Mouse (Mus musculus) hindbrain, embryonic 15.5 days (tissue): ENCODE measurements around the gene Psmc1. TPM values are rescaled to one million over a fixed set of nuclear protein-coding genes. Genes with fewer than 3 reads are reported as not detected.
A peak's percentile ranks its signal among the peaks of the same experiment; 100 is the strongest.

Source experiments
- ATAC-seq: fragments of 200-750 bp; cut with Nextera tagmentation; 2 replicates; pipeline ENCODE4 v1.8.0; 2017; ENCODE audit warnings: low read depth, moderate number of reproducible peaks, moderate TSS enrichment; ENCODE audit not compliant: low FRiP score
- H3K27ac ChIP-seq: fragments of 300-500 bp; sonication (generic); replicated peaks from 2 replicates; pipeline ENCODE4 v1.5.1; 2015; ENCODE audit warnings: mild to moderate bottlenecking, inconsistent platforms
- H3K27me3 ChIP-seq: fragments of 300-500 bp; sonication (generic); 2 replicates; pipeline ENCODE4 v1.6.1; 2015; ENCODE audit warnings: control low read depth, inconsistent platforms
- H3K36me3 ChIP-seq: fragments of 300-500 bp; sonication (generic); 2 replicates; pipeline ENCODE4 v1.6.1; 2015; ENCODE audit warnings: control low read depth, inconsistent platforms
- H3K4me1 ChIP-seq: fragments of 300-500 bp; sonication (generic); replicated peaks from 2 replicates; pipeline ENCODE4 v1.6.1; 2015; ENCODE audit warnings: control low read depth, inconsistent platforms
- H3K4me2 ChIP-seq: fragments of 300-500 bp; sonication (generic); 2 replicates; pipeline ENCODE4 v1.6.1; 2015; ENCODE audit warnings: moderate library complexity, mild to moderate bottlenecking, inconsistent platforms
- H3K4me3 ChIP-seq: fragments of 300-500 bp; sonication (generic); 2 replicates; pipeline ENCODE4 v1.5.1; 2015; ENCODE audit warnings: mild to moderate bottlenecking, inconsistent platforms
- H3K9ac ChIP-seq: fragments of 300-500 bp; sonication (generic); 2 replicates; pipeline ENCODE4 v1.6.1; 2015; ENCODE audit warnings: inconsistent platforms
- H3K9me3 ChIP-seq: fragments of 300-500 bp; sonication (generic); 2 replicates; pipeline ENCODE4 v1.6.1; 2016; ENCODE audit warnings: control low read depth, inconsistent platforms
- WGBS: fragments of 180-500 bp; shearing (Covaris S2); methylation state at CpG from one replicate; pipeline ENCODE4 v1.1.7; 2015; 5-methylcytosine and 5-hydroxymethylcytosine counted together
- polyA plus RNA-seq: library from polyadenylated mRNA; unstranded; fragments of >200 nt; fragmentation: Nextera tagmentation; extraction: Ambion mirVana; gene quantifications from 2 replicates; pipeline ENCODE4 v1.2.1, GENCODE M21; 2015

The Psmc1 gene
- polyA plus RNA-seq, 1 experiment from 2014 or later: 274 TPM

DNA sequence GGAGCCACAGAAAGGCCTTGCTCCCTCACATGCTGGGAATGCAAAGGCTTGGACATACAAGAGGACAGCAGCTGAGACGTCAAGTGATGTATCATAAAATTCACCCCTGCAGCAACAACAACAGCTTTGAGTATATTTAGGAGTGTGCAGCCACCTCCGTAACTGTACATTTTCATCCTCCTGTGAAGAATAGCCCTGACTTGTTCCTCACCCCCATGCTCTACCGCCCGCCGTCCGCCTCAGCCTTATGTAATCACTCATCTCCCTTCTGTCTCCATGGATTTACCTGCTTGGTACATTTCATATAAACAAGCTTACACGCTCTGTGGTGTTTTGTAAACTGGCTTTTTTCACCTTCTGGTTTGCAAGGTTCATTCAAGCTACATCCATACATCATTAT is 42.5 kb downstream of the Psmc1 start:
- H3K4me2 ChIP-seq: no peak overlapping the region
- 89% methylated on average over 7 of the region's 7 CpGs for WGBS
- no peaks in the 10 kb centered on the region for H3K9me3 ChIP-seq
- H3K36me3 ChIP-seq: peaks cover 21% of the 10 kb centered on the region
- ATAC-seq: no peak
- H3K4me1 ChIP-seq: no peaks in the 10 kb centered on the region
- no peak overlapping the region for H3K27ac ChIP-seq
- no peaks in the 10 kb centered on the region for H3K27me3 ChIP-seq
- H3K4me3 ChIP-seq: no peak overlapping the region
- no peak overlapping the region for H3K9ac ChIP-seq

DNA sequence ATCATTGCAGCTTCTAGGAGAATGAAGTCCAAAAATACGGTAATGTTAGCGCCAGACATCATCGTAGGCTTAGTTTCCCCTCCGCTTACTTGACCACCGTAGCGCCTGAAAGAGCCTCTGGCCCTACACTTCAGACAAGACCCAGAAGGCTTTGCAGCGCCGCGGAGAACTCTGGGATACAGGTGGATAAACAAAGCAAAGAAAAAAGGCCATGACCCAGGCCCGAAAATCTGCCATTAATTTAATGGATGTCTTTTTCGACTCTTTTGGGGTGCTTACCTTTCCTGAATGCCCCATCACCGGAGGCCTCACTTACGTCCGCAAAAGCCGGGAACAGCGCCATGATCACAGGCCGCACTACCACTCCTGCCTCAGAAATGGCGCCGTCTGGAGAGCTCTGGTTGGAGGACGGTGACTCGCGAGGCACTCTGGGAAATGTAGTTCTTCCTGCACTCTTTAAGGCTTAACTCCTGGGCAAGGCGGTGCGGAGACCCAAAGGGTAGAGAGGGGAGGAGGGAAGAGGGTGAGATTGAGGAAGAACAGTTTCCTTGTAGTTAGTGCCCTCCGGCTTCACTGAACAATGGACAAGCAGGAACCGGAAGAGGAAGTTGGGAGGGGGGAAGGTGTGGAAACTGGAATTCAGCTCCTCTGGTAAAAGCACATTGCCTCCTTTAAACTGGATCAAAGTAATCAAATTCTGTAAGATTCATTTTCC is 49.5 kb downstream of the Psmc1 start, which contains the start of gene Nrde2:
TSS of gene Nrde2 (minus strand) at position 393 of the 715 bp plus-strand sequence.
- peak; percentile 99 for ATAC-seq
- Histone ChIP-seq H3K4me3 (peak within 1 kb of the TSS; percentile 58), H3K27ac (peak within 1 kb of the TSS; percentile 81), H3K9ac (peak within 1 kb of the TSS; percentile 65), H3K36me3 (no peaks in the 10 kb centered on the region), H3K9me3 (no peaks in the 10 kb centered on the region), H3K4me1 (peaks cover 13% of the 10 kb centered on the region), H3K4me2 (peak within 1 kb of the TSS; percentile 64), H3K27me3 (no peaks in the 10 kb centered on the region)
- 0% methylated on average over 26 of the region's 26 CpGs for WGBS

DNA sequence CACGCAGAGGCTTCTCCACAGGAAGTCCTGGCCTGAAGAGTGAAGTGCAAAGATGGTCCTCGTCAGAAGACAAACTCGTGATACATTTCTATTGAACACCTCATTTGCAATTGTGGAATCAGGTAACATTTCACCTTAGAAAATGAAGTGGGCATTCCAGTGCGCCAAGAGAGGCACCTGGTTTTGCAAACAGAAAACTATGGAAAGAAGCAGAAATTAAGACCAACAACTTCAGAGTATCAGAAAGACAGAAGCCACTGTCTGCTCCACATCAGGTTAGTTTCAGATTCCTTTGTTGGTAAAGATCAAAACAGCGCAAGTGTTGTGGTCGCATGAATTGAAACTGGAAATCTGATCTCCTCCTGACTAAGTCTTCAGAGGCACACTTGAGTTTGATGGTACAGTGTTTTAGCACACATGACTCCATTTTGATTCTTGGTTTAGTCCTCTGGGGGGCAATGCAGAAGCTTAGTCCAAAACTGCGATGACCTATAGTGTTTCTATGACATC is 55.1 kb downstream of the Psmc1 start:
- no peak overlapping the region for H3K4me3 ChIP-seq
- H3K9me3 ChIP-seq: no peaks in the 10 kb centered on the region
- peaks cover 18% of the 10 kb centered on the region for H3K4me1 ChIP-seq
- H3K4me2 ChIP-seq: no peak overlapping the region
- no peak for ATAC-seq
- no peaks in the 10 kb centered on the region for H3K36me3 ChIP-seq
- no peak overlapping the region for H3K9ac ChIP-seq
- no peak overlapping the region for H3K27ac ChIP-seq
- WGBS: 74% methylated on average over 7 of the region's 7 CpGs
- H3K27me3 ChIP-seq: no peaks in the 10 kb centered on the region

DNA sequence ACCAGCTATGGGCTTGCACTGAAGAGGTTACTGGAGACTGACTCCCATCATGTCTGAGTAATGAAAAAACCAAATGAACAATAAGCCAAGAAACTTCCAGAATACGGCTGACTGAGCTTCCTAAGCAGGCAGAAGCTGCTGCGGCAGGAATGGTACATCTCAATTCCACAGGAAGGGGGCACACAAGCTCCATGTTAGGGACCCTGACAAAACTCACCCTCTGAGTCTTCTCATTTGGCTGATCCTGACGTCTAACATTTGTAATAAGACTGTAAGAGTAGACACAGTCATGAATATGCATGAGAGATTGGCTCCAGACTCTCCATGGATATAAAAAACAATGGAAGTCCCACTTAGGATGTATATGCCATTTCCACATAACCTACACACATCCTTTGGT is 56.2 kb downstream of the Psmc1 start:
- Histone ChIP-seq H3K4me2 (no peak overlapping the region), H3K27me3 (no peaks in the 10 kb centered on the region), H3K4me1 (peaks cover 18% of the 10 kb centered on the region), H3K36me3 (no peaks in the 10 kb centered on the region), H3K27ac (peak overlapping the region; percentile 59; the same call in 1 of the 2 replicates), H3K9me3 (no peaks in the 10 kb centered on the region), H3K9ac (no peak overlapping the region), H3K4me3 (no peak overlapping the region)
- peak; percentile 81 for ATAC-seq
- 12% methylated on average over 3 of the region's 3 CpGs for WGBS

DNA sequence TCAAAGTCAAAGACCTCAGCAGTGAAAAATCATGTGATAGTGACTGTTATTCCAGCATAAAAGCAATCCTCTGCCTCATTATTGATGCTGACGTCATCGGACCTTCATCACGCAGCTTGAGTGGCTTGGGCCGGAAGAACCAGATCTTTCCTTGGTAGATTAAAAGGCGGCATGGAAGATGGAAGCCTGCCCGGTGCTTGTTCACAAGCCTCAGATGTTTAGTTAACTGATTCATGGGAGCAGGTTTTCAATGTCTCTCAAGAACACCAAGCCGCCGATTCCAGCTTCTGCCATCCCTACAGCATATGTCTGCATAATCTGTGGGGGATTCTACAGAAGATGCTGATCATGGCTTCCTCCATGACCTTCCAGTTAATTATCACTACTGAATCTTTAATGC is 57.0 kb downstream of the Psmc1 start:
- Histone ChIP-seq H3K4me2 (no peak overlapping the region), H3K27me3 (no peaks in the 10 kb centered on the region), H3K27ac (peak overlapping the region; percentile 59; the same call in 1 of the 2 replicates), H3K4me3 (no peak overlapping the region), H3K9ac (no peak overlapping the region), H3K9me3 (no peaks in the 10 kb centered on the region), H3K36me3 (no peaks in the 10 kb centered on the region), H3K4me1 (peaks cover 18% of the 10 kb centered on the region)
- no peak for ATAC-seq
- WGBS: 63% methylated on average over 8 of the region's 8 CpGs

DNA sequence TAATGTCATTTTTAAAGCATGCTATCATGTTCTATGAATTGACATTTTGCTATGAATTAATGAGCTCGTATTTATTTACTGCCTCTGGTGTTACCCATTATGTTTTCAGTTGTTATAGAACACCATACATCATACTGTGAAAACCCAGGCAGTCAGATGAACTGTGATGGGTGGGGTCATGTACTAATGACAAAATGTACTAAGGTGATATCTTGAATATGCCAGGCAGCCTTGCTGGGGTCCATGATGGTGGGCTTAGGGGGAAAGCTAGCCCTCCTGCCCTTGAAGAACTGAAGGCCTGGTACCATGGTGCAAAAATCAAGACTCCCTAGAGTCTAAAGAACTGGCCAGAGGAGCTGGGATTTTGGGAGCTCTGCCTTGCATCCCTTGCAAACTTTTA is 57.5 kb downstream of the Psmc1 start:
- Histone ChIP-seq H3K36me3 (no peaks in the 10 kb centered on the region), H3K9me3 (no peaks in the 10 kb centered on the region), H3K4me2 (no peak overlapping the region; the same call in 1 of the 2 replicates), H3K4me3 (no peak overlapping the region), H3K9ac (no peak overlapping the region), H3K27ac (peak overlapping the region; percentile 70), H3K4me1 (peaks cover 18% of the 10 kb centered on the region), H3K27me3 (no peaks in the 10 kb centered on the region)
- no peak for ATAC-seq
- 84% methylated on average over 1 of the region's 1 CpGs for WGBS

DNA sequence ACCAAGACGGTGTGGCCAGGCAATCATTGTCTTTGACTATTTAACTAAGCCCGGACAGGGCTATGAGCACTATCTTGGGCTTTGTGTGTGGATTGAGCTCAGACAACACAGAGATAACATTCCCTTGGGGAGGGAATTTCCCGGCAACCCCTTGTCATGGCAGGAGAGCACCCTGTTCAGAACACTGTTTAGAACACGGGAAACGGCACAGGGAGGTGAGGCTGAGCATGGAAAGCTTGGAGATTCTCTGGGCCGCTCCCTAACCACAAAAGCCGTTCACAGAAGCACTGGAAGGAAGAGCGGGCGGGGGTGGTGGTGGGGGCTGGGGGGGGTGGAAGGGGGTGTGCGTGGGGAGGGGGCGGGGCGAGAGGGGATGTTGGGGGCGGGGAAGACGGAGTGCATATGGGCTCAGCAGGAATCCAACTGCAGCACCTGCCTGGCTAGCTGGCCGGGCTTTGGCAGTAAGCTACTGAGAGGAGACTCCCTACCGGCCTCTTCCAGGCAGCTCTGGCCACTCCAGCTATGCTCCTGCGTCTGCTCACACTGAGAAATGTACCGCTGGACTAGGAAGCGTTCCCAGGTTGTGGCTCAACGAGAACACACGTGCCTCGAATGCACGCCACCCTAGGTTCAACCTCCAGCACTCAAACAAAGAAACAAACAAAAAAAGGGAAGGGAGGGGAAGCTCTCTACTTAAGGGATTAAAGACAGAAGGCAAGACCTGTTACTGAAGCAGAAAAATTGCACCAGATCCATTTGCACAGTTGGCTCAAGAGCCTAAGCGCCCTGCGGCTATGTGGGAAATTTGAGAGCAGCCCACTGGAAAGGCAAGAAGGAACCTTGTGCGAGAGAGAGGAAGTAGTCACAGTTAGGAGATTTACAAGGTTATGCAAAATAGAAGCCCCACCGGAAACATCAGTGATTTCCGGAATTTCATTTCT is 58.2 kb downstream of the Psmc1 start:
- Histone ChIP-seq H3K4me1 (peaks cover 18% of the 10 kb centered on the region), H3K27ac (peak overlapping the region; percentile 70), H3K4me3 (peak overlapping the region; percentile 18; the same call in 1 of the 2 replicates), H3K9me3 (no peaks in the 10 kb centered on the region), H3K36me3 (no peaks in the 10 kb centered on the region), H3K9ac (peak overlapping the region; percentile 14; the same call in 1 of the 2 replicates), H3K27me3 (no peaks in the 10 kb centered on the region), H3K4me2 (peak overlapping the region; percentile 47)
- peak; percentile 80 for ATAC-seq
- WGBS: 12% methylated on average over 28 of the region's 28 CpGs

DNA sequence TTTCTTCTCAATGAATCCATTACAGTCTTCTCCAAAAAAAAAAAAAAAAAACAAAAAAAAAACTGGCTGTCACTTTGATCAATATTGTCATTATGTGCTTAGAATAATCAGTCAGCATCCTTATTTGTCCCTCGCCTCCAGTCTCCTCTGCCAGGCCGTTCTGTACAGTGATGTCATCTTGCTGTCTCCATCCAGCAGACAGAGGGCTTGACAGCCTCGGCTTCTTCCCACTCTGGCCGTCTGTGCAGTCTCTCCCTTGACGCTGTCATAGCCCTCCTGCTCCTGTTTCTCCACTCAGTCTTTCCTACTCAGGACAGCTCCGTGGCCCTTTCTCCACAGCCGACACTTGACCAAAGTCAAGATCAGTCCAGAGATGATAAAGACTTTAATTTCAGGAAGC is 62.5 kb downstream of the Psmc1 start:
- H3K9me3 ChIP-seq: no peaks in the 10 kb centered on the region
- no peak overlapping the region for H3K4me2 ChIP-seq
- no peak overlapping the region for H3K27ac ChIP-seq
- WGBS: 68% methylated on average over 7 of the region's 7 CpGs
- no peaks in the 10 kb centered on the region for H3K27me3 ChIP-seq
- H3K36me3 ChIP-seq: no peaks in the 10 kb centered on the region
- ATAC-seq: no peak
- no peak overlapping the region for H3K9ac ChIP-seq
- no peak overlapping the region for H3K4me3 ChIP-seq
- peaks cover 15% of the 10 kb centered on the region for H3K4me1 ChIP-seq

Other genes with a start within 250 kb of the Psmc1 start
- 5.2 and 6.0 TPM in 2 replicates for gene Efcab11, start 225.7 kb upstream of the Psmc1 start, polyA plus RNA-seq
- 45.0 and 51.5 TPM in 2 replicates for gene Tdp1, start 225.6 kb upstream of the Psmc1 start, polyA plus RNA-seq
- 1.0 and 1.1 TPM in 2 replicates for gene Kcnk13, start 145.7 kb upstream of the Psmc1 start, polyA plus RNA-seq
- 12.5 and 13.4 TPM in 2 replicates for gene Nrde2, start 49.5 kb downstream of the Psmc1 start, polyA plus RNA-seq
- 2,617 and 2,778 TPM in 2 replicates for gene Calm1, start 89.3 kb downstream of the Psmc1 start, polyA plus RNA-seq